Mouse (Mus musculus): ENCODE results near the gene Gale. TPM values are rescaled to one million over a fixed set of nuclear protein-coding genes. Genes with fewer than 3 reads are reported as not detected.
A peak's percentile ranks its signal among the peaks of the same experiment; 100 is the strongest.
"Not testable (repeated sequence)": the region's sequence is repeated elsewhere in the genome, so short reads cannot be mapped to it uniquely, and the experiment has no call there.

Gale gene
- polyA plus RNA-seq, 1 experiment: 12.7 TPM

- Histone ChIP-seq H3K27ac (ENCODE audit: insufficient read depth, low read length) (no peak overlapping the region), H3K4me1 (ENCODE audit: control insufficient read depth, insufficient read depth, low read length) (peaks cover 3% of the 10 kb centered on the region; the same call in 1 of the 2 replicates), H3K4me3 (ENCODE audit: insufficient read depth, low read length) (no peak overlapping the region)
- TF ChIP-seq CTCF (IDR thresholded peaks at IDR 0.05; ENCODE audit: borderline replicate concordance, insufficient read depth, low read length) (no peak), POLR2A (IDR thresholded peaks at IDR 0.05; ENCODE audit: low read depth, low read length) (no peak)
Observed at GRCm38 (mm10) chr4:135976146-135976545, 12.6 kb downstream of the Gale start.

GRCm38 (mm10) chr4:135980223-135980622 is 16.7 kb downstream of the Gale start:
- H3K27ac ChIP-seq (ENCODE audit: insufficient read depth, low read length); H3K4me3 ChIP-seq (ENCODE audit: insufficient read depth, low read length); H3K4me1 ChIP-seq (ENCODE audit: control insufficient read depth, insufficient read depth, low read length): not testable (repeated sequence)

- Histone ChIP-seq H3K27ac (ENCODE audit: insufficient read depth, low read length) (no peak overlapping the region), H3K4me1 (ENCODE audit: control insufficient read depth, insufficient read depth, low read length) (peaks cover 4% of the 10 kb centered on the region), H3K4me3 (ENCODE audit: insufficient read depth, low read length) (no peak overlapping the region)
- TF ChIP-seq POLR2A (IDR thresholded peaks at IDR 0.05; ENCODE audit: low read depth, low read length) (no peak), CTCF (IDR thresholded peaks at IDR 0.05; ENCODE audit: borderline replicate concordance, insufficient read depth, low read length) (no peak)
Observed at GRCm38 (mm10) chr4:135981524-135982063, 18.1 kb downstream of the Gale start.

- peaks cover 4% of the 10 kb centered on the region for H3K4me1 ChIP-seq (ENCODE audit: control insufficient read depth, insufficient read depth, low read length)
- TF ChIP-seq POLR2A (IDR thresholded peaks at IDR 0.05; ENCODE audit: low read depth, low read length): no peak
- no peak overlapping the region for H3K27ac ChIP-seq (ENCODE audit: insufficient read depth, low read length)
- H3K4me3 ChIP-seq (ENCODE audit: insufficient read depth, low read length): no peak overlapping the region
Observed at GRCm38 (mm10) chr4:135984556-135984955, 21.0 kb downstream of the Gale start.

GRCm38 (mm10) chr4:135985193-135985592 is 21.7 kb downstream of the Gale start:
- Histone ChIP-seq H3K4me3 (ENCODE audit: insufficient read depth, low read length) (no peak overlapping the region), H3K4me1 (ENCODE audit: control insufficient read depth, insufficient read depth, low read length) (peaks cover 4% of the 10 kb centered on the region), H3K27ac (ENCODE audit: insufficient read depth, low read length) (no peak overlapping the region)
- TF ChIP-seq POLR2A (IDR thresholded peaks at IDR 0.05; ENCODE audit: low read depth, low read length): no peak
- no peak for TF ChIP-seq CTCF (IDR thresholded peaks at IDR 0.05; ENCODE audit: borderline replicate concordance, insufficient read depth, low read length)

- Histone ChIP-seq H3K27ac (ENCODE audit: insufficient read depth, low read length) (no peak overlapping the region), H3K4me3 (ENCODE audit: insufficient read depth, low read length) (peak overlapping the region; percentile 76), H3K4me1 (ENCODE audit: control insufficient read depth, insufficient read depth, low read length) (peaks cover 4% of the 10 kb centered on the region)
- TF ChIP-seq POLR2A (IDR thresholded peaks at IDR 0.05; ENCODE audit: low read depth, low read length) (no peak), CTCF (IDR thresholded peaks at IDR 0.05; ENCODE audit: borderline replicate concordance, insufficient read depth, low read length) (no peak)
Observed at GRCm38 (mm10) chr4:135985769-135986168, 22.2 kb downstream of the Gale start.

- H3K4me1 ChIP-seq (ENCODE audit: control insufficient read depth, insufficient read depth, low read length): peaks cover 4% of the 10 kb centered on the region
- peak overlapping the region; percentile 76 for H3K4me3 ChIP-seq (ENCODE audit: insufficient read depth, low read length)
- no peak overlapping the region for H3K27ac ChIP-seq (ENCODE audit: insufficient read depth, low read length)
- TF ChIP-seq POLR2A (IDR thresholded peaks at IDR 0.05; ENCODE audit: low read depth, low read length) (no peak), CTCF (IDR thresholded peaks at IDR 0.05; ENCODE audit: borderline replicate concordance, insufficient read depth, low read length) (no peak)
Observed at GRCm38 (mm10) chr4:135986301-135986942, 22.9 kb downstream of the Gale start.

GRCm38 (mm10) chr4:135986943-135987710 is 23.6 kb downstream of the Gale start, which contains the start of gene Pithd1:
TSS of gene Pithd1 (minus strand) at chr4:135987264.
- Histone ChIP-seq H3K27ac (ENCODE audit: insufficient read depth, low read length) (peak within 1 kb of the TSS; percentile 28; the same call in 1 of the 2 replicates), H3K4me1 (ENCODE audit: control insufficient read depth, insufficient read depth, low read length) (peaks cover 4% of the 10 kb centered on the region), H3K4me3 (ENCODE audit: insufficient read depth, low read length) (peak within 1 kb of the TSS; percentile 76)
- no peak for TF ChIP-seq CTCF (IDR thresholded peaks at IDR 0.05; ENCODE audit: borderline replicate concordance, insufficient read depth, low read length)
- peak; percentile 94 for TF ChIP-seq POLR2A (IDR thresholded peaks at IDR 0.05; ENCODE audit: low read depth, low read length)

GRCm38 (mm10) chr4:135987714-135988113 is 24.2 kb downstream of the Gale start:
- Histone ChIP-seq H3K27ac (ENCODE audit: insufficient read depth, low read length) (0 out of 2 replicates have a peak overlapping the region, but pooled peaks have one; percentile 28), H3K4me3 (ENCODE audit: insufficient read depth, low read length) (no peak overlapping the region), H3K4me1 (ENCODE audit: control insufficient read depth, insufficient read depth, low read length) (peaks cover 4% of the 10 kb centered on the region)
- TF ChIP-seq POLR2A (IDR thresholded peaks at IDR 0.05; ENCODE audit: low read depth, low read length) (no peak), CTCF (IDR thresholded peaks at IDR 0.05; ENCODE audit: borderline replicate concordance, insufficient read depth, low read length) (no peak)

- TF ChIP-seq POLR2A (IDR thresholded peaks at IDR 0.05; ENCODE audit: low read depth, low read length) (no peak), CTCF (IDR thresholded peaks at IDR 0.05; ENCODE audit: borderline replicate concordance, insufficient read depth, low read length) (no peak)
- no peak overlapping the region for H3K4me3 ChIP-seq (ENCODE audit: insufficient read depth, low read length)
- H3K4me1 ChIP-seq (ENCODE audit: control insufficient read depth, insufficient read depth, low read length): no peaks in the 10 kb centered on the region
- H3K27ac ChIP-seq (ENCODE audit: insufficient read depth, low read length): no peak overlapping the region
Observed at GRCm38 (mm10) chr4:135993941-135994340, 30.4 kb downstream of the Gale start.

Measured in embryonic fibroblast, embryonic 13.5 days (primary cell).